Mouse (Mus musculus) c-Kit-positive CD71-positive TER-119-positive erythroid progenitor cells, embryonic 14.5 days (primary cell): ENCODE measurements around the gene Smarcd3.
"Not testable (repeated sequence)": the region's sequence is repeated elsewhere in the genome, so short reads cannot be mapped to it uniquely, and the experiment has no call there.

Experiments
- DNase-seq: peaks from one replicate; pipeline ENCODE4 v3.0.0-alpha.2; 2013; ENCODE audit warnings: low spot score

The Smarcd3 gene

DNA sequence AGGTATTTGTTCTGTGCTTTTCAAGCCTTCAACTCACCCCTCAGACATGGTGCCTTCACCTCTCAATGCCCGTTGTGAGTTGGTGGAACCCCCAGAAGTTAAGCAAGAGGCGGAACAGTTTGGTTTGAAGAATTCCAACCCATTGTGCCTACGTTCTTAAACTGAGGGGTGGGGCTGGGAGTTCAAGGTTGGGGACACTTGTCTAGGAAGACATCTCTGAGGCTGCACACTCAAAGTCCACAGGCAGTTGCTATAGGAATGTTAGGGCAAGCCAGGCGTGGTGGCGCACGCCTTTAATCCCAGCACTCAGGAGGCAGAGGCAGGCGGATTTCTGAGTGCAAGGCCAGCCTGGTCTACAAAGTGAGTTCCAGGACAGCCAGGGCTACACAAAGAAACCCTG is 68.9 kb downstream of the Smarcd3 start:
- DNase-seq: not testable (repeated sequence)

DNA sequence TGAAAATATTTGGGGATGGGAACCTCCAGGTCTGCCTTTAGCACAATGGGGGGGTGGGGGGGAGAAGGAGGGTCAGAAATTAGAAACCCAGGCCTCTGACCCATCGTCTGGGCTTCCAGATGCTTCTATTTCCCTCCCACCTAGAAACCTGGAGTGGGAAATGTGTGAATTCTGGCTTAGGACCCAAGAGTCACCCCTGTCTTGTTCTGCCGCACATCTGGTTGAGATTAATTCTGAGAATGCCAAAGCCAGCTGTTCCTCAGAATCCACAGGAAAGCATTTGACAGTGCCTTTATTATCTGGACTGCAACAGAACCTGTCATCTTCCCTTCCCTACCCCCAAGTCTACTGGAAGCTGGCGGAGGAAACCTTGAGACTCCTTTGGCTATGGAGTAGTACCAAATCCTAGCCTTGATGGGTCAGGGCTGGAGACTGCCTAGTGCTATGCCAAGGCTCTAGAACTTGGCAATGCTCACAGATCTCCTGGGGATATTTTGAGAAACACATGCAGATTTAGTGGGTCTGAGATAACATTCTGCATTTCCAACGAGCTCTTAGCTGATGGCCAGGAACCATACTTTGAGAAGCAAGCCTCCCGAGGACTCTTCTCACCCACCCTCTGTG is 70.5 kb downstream of the Smarcd3 start:
- DNase-seq: no peak

DNA sequence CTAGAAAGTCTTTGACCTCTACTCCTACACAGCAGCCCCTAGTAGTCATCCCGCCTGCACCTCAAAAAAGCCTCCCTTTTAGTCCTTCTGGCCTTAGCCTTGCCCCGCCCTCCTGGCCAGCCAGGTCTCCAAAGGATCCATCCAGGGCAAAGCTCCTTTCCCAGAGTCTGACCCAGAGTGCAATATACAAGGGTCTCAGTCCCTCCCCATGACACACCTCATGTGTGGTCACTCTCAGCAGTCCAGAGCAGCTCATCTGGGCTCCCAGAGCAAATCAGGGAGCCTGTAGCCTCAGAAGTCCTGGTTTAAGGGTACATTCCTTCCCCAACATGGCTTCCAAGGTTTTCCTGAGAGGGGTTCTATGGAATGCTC is 72.9 kb downstream of the Smarcd3 start:
- DNase-seq: no peak

DNA sequence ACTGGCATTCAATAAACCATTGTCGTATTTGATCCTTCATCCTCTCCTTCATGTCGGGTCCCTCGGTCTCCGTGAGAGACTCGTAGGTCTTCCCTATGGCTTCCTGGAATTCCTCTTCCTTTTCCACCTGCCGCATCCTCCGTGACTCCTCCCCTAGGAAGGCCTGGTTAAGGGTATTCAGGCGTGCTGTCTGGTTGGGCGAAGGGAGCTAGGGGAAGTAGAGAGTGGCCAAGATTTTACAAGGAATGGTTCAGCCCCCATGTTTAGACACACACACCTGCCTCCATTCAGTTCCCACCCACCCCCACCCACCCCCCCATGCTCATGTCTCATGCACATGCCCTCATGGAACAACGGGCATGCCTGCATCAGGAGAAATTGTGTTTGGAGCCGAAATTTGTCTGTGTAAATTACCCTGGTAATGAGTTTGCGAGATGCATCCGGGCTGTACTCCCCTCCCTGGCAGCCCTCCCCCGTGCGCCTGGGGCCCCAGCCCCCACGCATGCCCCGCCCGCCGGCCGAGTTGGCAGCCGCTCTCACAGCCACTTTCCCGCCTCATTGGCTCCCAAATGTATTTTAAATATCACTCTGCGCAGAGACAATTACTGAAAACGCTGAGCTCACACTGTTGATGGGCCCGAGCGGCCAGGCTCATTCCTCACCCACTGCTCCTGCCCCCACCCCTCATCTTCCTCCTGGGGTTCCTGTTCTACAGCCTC is 73.5 kb downstream of the Smarcd3 start:
- no peak for DNase-seq

DNA sequence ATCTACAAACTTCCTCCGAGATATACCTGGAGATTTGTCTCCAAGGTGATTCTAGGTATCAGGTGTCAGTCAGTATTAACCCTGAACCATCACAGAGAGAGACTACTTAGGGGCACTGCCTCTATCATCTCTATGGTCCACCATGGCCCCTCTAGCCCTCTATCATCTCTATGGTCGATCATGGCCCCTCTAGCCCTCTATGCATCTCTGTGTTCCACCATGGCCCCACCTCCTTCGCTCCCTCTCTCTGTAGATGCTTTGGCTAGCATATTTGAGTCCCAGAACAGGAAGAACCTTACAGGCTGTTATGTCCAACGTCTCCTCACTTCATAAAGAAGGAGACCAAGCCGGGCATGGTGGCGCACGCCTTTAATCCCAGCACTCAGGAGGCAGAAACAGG is 81.6 kb downstream of the Smarcd3 start:
- peak; percentile 15 for DNase-seq

DNA sequence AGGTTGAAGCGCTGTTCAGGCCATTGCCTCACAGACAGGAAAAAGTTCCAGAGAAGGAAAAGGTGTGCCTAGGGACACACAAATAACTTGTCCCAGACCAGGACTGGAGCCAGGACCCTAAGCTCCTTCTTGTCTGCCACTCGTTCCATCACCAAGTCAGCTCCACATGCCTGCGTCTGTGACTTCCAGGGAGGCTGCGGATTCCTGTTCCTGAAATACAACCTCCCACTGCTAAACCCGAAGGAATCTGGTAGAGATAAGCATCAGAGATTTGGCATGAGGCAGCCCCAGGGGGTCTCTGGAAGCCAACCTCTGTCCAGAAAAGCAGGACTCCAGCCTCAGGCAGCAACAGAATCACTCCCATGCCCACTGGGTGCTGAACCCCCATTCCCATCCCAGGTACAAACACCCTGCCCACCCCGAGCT is 83.1 kb downstream of the Smarcd3 start:
- DNase-seq: no peak
